Mouse (Mus musculus) heart, postnatal 0 days (tissue): Measurements from ENCODE around the gene Rp9. TPM values are rescaled to one million over a fixed set of nuclear protein-coding genes. Genes with fewer than 3 reads are reported as not detected.

Experiments
- ATAC-seq: fragments of 200-750 bp; cut with Nextera tagmentation; 2 replicates; pipeline ENCODE4 v1.8.0; 2017; ENCODE audit warnings: low read depth, moderate number of reproducible peaks, moderate library complexity; ENCODE audit not compliant: insufficient read depth
- DNase-seq: peaks from one replicate; pipeline ENCODE4 v3.0.0-alpha.2; 2016; ENCODE audit warnings: low spot score
- H3K27ac ChIP-seq: fragments of 300-500 bp; sonication (generic); 2 replicates; pipeline ENCODE4 v1.5.1; 2014; ENCODE audit warnings: low read depth, mild to moderate bottlenecking
- H3K27me3 ChIP-seq: fragments of 300-500 bp; sonication (generic); 2 replicates; pipeline ENCODE4 v1.6.1; 2014; ENCODE audit warnings: low read length, mixed read lengths; ENCODE audit not compliant: control insufficient read depth, insufficient read depth
- H3K36me3 ChIP-seq: fragments of 300-500 bp; sonication (generic); replicated peaks from 2 replicates; pipeline ENCODE4 v1.6.1; 2014; ENCODE audit warnings: low read length, mixed read lengths; ENCODE audit not compliant: control insufficient read depth, insufficient read depth
- H3K4me1 ChIP-seq: fragments of 300-500 bp; sonication (generic); 2 replicates; pipeline ENCODE4 v1.6.1; 2014; ENCODE audit warnings: antibody characterized with exemption; ENCODE audit not compliant: control insufficient read depth, insufficient read depth
- H3K4me2 ChIP-seq: fragments of 300-500 bp; sonication (generic); 2 replicates; pipeline ENCODE4 v1.6.1; 2014; ENCODE audit warnings: low read depth, mild to moderate bottlenecking, low read length, moderate library complexity
- H3K4me3 ChIP-seq: fragments of 300-500 bp; sonication (generic); 2 replicates; pipeline ENCODE4 v1.5.1; 2014; ENCODE audit warnings: low read depth, low read length
- H3K9ac ChIP-seq: fragments of 300-500 bp; sonication (generic); replicated peaks from 2 replicates; pipeline ENCODE4 v1.6.1; 2014; ENCODE audit warnings: low read depth, low read length, mixed read lengths
- H3K9me3 ChIP-seq: fragments of 300-500 bp; sonication (generic); replicated peaks from 2 replicates; pipeline ENCODE4 v1.6.1; 2016; ENCODE audit warnings: low read length; ENCODE audit not compliant: control insufficient read depth
- CTCF ChIP-seq: IDR thresholded peaks from 2 replicates; pipeline ENCODE4 v1.5.1; 2016; ENCODE audit warnings: antibody characterized with exemption, control low read depth, low read depth
- EP300 ChIP-seq: IDR thresholded peaks from 2 replicates; pipeline ENCODE4 v1.6.1; 2016; ENCODE audit warnings: antibody characterized with exemption, low read depth
- WGBS: fragments of 180-500 bp; shearing (Covaris S2); extraction: QIAGEN DNeasy Blood & Tissue Kit; methylation state at CpG from one replicate; pipeline ENCODE4 v1.1.7; 2014; 5-methylcytosine and 5-hydroxymethylcytosine counted together
- polyA plus RNA-seq: library from polyadenylated mRNA; unstranded; fragments of >200 nt; fragmentation: Nextera tagmentation; extraction: Ambion mirVana; gene quantifications from 2 replicates; pipeline ENCODE4 v1.2.1, GENCODE M21; 2015
- total RNA-seq: library from RNA; depleted of rRNA; stranded (reverse); fragments of >200 nt; gene quantifications from 2 replicates; pipeline ENCODE4 v1.2.3, GENCODE M21; 2014; ENCODE audit warnings: low replicate concordance

Gene Rp9
- total and polyA plus RNA-seq, 2 experiments from 2014 or later = 41.5 to 50.9 TPM

DNA sequence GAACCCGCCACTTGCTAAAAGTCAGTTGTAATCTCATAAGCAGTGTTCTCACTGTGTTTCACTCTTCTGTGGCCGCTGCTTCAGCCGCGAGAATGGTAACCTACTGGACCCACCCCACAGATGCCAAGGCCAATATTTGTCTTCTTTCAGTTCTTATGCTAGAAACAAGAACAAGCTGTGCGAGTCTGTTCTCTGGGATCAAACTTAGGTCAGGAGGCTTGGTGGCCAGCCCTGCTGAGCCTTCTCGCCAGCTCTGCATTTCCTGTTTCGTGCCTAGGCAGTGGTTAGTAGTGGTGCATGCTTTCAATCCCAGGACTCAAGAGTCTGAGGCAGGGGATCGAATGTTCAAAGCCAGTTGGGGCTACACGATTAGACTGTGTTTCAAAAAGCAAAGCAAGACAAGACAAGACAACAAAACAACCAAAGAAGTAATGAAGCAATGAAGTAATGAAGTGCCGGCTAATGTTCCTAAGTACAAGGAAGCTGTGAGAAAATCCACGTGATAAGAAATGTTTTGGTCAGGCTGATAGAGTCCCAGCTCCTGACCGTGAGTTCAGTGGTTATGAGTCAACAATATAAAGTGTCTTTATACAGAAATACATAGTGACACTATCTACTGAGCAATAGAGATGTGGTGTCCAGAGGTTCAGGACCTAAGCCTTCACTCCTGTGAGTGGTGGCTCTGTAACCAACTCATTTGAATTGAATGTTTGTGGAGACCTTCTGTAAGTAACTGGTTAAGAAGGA, 15.2 kb upstream of the Rp9 start:
- H3K27ac ChIP-seq = no peak overlapping the region
- no peak overlapping the region for H3K4me2 ChIP-seq
- ATAC-seq (no peak), DNase-seq (no peak)
- no peak overlapping the region for H3K9ac ChIP-seq
- no peaks in the 10 kb centered on the region for H3K36me3 ChIP-seq
- 80% methylated on average over 12 of the region's 12 CpGs for WGBS
- H3K9me3 ChIP-seq = no peaks in the 10 kb centered on the region
- no peak overlapping the region for H3K4me3 ChIP-seq
- TF ChIP-seq EP300 = no peak
- no peak for TF ChIP-seq CTCF
- no peaks in the 10 kb centered on the region for H3K4me1 ChIP-seq
- H3K27me3 ChIP-seq = no peaks in the 10 kb centered on the region

DNA sequence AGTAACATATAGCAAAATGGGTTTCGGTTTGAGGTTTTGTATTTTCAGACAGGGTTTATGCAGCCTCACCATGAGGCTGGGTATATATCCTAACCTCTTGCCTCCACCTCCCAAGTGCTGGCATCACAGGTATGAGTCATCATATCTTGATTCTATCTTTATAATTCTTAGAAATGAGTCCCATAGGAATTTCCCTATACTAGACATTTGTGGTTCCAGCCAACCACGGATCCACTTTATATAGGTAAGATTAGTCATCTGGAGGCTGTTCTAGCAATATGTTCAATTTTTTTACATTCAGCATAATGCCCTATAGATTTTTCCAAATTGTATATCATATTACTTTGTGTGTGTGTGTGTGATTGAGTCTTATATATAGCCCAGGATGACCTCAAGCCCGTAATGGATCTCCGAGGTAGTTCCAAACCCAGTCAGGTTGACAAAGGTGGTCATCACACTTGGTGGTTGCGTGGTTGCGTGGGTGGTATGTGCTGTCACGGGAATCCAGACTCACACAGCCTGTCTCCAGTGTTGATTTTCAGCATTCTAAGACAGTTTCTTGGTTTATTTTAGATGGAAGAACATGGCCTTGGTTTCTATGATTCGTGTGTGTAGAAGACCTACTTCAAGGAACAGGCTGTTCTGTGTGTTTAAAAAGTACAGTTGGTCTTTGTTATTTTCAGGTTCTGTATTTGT, 14.5 kb upstream of the Rp9 start:
- no peak for DNase-seq

DNA sequence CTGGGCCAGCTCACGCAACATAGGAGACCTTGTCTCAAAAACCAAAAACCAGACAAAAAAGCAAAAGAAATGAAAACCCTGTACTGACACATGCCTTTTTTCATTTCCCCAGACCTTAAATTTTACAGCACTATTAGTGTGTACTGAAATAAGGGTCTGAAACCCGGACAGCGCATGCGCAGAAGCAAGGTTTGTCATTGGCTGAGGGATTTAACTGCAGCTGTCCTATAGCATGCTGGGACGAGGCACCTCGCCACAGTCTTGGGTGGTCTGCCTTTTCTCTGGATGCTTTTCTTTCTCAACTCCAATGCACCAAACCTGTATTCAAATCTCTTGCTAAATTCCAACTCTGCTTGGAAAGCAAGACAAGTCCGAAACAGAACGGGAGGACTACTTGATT, 9.4 kb upstream of the Rp9 start:
- 92% methylated on average over 8 of the region's 8 CpGs for WGBS
- TF ChIP-seq CTCF (no peak), EP300 (no peak)
- H3K9ac ChIP-seq = no peak overlapping the region
- ATAC-seq (no peak), DNase-seq (no peak)
- no peaks in the 10 kb centered on the region for H3K36me3 ChIP-seq
- no peaks in the 10 kb centered on the region for H3K27me3 ChIP-seq
- H3K4me2 ChIP-seq = no peak overlapping the region
- H3K4me3 ChIP-seq = no peak overlapping the region
- no peak overlapping the region for H3K27ac ChIP-seq
- H3K4me1 ChIP-seq = peaks cover 7% of the 10 kb centered on the region
- no peaks in the 10 kb centered on the region for H3K9me3 ChIP-seq

More for the DNA sequence above, 14.5 kb upstream of the Rp9 start:
- H3K4me3 ChIP-seq = no peak overlapping the region
- ATAC-seq = no peak
- H3K9me3 ChIP-seq = no peaks in the 10 kb centered on the region
- H3K9ac ChIP-seq = no peak overlapping the region
- no peaks in the 10 kb centered on the region for H3K27me3 ChIP-seq
- no peaks in the 10 kb centered on the region for H3K36me3 ChIP-seq
- H3K4me1 ChIP-seq = no peaks in the 10 kb centered on the region
- WGBS = 91% methylated on average over 8 of the region's 8 CpGs
- H3K27ac ChIP-seq = no peak overlapping the region
- no peak overlapping the region for H3K4me2 ChIP-seq
- TF ChIP-seq EP300 (no peak), CTCF (no peak)

DNA sequence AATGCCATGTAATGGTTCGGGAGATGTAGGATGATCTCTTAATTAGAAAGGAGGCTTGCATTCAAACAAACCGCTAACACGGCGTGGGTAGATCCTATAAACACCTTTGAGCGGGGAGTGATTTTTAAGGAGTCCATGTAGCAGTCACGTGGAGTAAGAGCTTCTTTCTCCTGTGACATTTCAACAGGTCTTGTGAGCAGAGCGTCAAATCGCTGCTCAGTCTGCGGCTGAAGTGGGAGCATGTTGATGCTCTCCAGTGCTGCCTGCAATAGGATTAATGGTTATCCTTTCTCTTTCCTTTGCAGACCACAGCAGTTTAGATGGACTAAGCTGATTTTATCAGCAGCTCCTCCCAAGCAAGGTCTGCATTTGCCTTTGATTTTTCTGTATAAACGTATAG, 6.7 kb upstream of the Rp9 start:
- peak overlapping the region; percentile 99 for H3K4me2 ChIP-seq
- no peaks in the 10 kb centered on the region for H3K9me3 ChIP-seq
- peak overlapping the region; percentile 71 for H3K9ac ChIP-seq
- DNase-seq = peak; percentile 15
- H3K4me3 ChIP-seq = peak overlapping the region; percentile 86
- no peaks in the 10 kb centered on the region for H3K27me3 ChIP-seq
- 5% methylated on average over 10 of the region's 10 CpGs for WGBS
- ATAC-seq = no peak
- H3K36me3 ChIP-seq = no peaks in the 10 kb centered on the region
- peak overlapping the region; percentile 55; the same call in 1 of the 2 replicates for H3K27ac ChIP-seq
- no peak for TF ChIP-seq CTCF
- peaks cover 7% of the 10 kb centered on the region for H3K4me1 ChIP-seq

DNA sequence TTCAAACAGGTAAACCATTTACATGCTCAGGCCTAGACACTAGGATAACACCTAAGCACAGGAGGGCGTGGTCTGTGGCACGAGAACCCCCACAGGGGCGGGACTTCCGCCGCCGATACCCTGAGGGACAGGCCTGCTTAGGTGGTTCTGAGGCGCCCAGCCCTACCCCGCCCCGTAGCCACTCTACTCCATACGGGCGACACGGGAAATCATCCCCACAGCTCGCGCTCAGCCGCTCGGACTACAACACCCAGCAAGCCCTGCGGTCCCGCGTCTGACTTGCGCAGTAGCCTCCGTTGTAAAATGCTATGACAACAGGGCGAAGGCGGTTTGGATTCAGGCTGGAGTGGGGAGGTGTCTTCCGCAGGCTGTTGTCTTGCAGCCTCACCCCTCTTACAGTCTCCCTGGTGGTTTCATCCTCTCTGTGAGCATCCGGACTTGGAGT, 5.9 kb upstream of the Rp9 start, which contains the start of gene Bbs9:
Gene Bbs9, plus strand, starts transcription at position 292 of the 445 bp plus-strand sequence.
- Histone ChIP-seq H3K27me3 (no peaks in the 10 kb centered on the region), H3K9me3 (no peaks in the 10 kb centered on the region), H3K27ac (peak within 1 kb of the TSS; percentile 55; the same call in 1 of the 2 replicates), H3K36me3 (no peaks in the 10 kb centered on the region), H3K9ac (peak within 1 kb of the TSS; percentile 71), H3K4me3 (peak within 1 kb of the TSS; percentile 86), H3K4me1 (peaks cover 7% of the 10 kb centered on the region), H3K4me2 (peak within 1 kb of the TSS; percentile 99)
- under 1% methylated on average over 25 of the region's 25 CpGs for WGBS
- ATAC-seq = peak; percentile 98
- peak; percentile 88 for DNase-seq
- no peak for TF ChIP-seq EP300
- TF ChIP-seq CTCF = no peak
